Mouse (Mus musculus): ENCODE results near the gene Olfr1317. TPM values are rescaled to one million over a fixed set of nuclear protein-coding genes. Genes with fewer than 3 reads are reported as not detected.

Olfr1317 gene
- not detected in 2 replicates for total RNA-seq (2014; rRNA removed)
- not detected in 2 replicates for polyA plus RNA-seq (2015; fragmentation: Nextera tagmentation; extraction: Ambion mirVana)

- WGBS: 84% methylated on average over 2 of the region's 2 CpGs
- H3K4me2 ChIP-seq (ENCODE audit: low read depth, low read length, poor library complexity, severe bottlenecking): no peak within 1 kb of the TSS
These were observed at the start of gene Olfr1317 for GRCm38 (mm10) chr2:112140029-112140428. Gene Olfr1317 (plus strand): TSS chr2:112140329.

GRCm38 (mm10) chr2:112096681-112097080, 43.4 kb upstream of the Olfr1317 start, which contains the start of gene Olfr1314:
Gene Olfr1314 (minus strand): TSS chr2:112096781.
- H3K36me3 ChIP-seq (ENCODE audit: insufficient read depth, low read length): no peaks in the 10 kb centered on the region
- no peak within 1 kb of the TSS for H3K4me3 ChIP-seq (ENCODE audit: low read depth, low read length)
- no peaks in the 10 kb centered on the region for H3K27me3 ChIP-seq (ENCODE audit: insufficient read depth, low read length)
- H3K27ac ChIP-seq (ENCODE audit: low read depth, low read length): no peak within 1 kb of the TSS
- ATAC-seq (ENCODE audit: low FRiP score): no peak
- H3K9ac ChIP-seq (replicated peaks; ENCODE audit: low read length, poor library complexity, severe bottlenecking): no peak within 1 kb of the TSS
- TF ChIP-seq CTCF (IDR thresholded peaks at IDR 0.05): no peak
- H3K4me2 ChIP-seq (ENCODE audit: low read depth, low read length, poor library complexity, severe bottlenecking): no peak within 1 kb of the TSS
- H3K4me1 ChIP-seq (ENCODE audit: insufficient read depth, low read length): no peaks in the 10 kb centered on the region
- H3K9me3 ChIP-seq (ENCODE audit: low read length): no peaks in the 10 kb centered on the region
- DNase-seq (ENCODE audit: low spot score): no peak

More at GRCm38 (mm10) chr2:112140029-112140428, at the start of gene Olfr1317:
- no peak for DNase-seq (ENCODE audit: low spot score)
- Histone ChIP-seq H3K4me1 (ENCODE audit: insufficient read depth, low read length) (no peaks in the 10 kb centered on the region), H3K36me3 (ENCODE audit: insufficient read depth, low read length) (no peaks in the 10 kb centered on the region), H3K27ac (ENCODE audit: low read depth, low read length) (no peak within 1 kb of the TSS), H3K9me3 (ENCODE audit: low read length) (no peaks in the 10 kb centered on the region), H3K4me3 (ENCODE audit: low read depth, low read length) (no peak within 1 kb of the TSS), H3K9ac (replicated peaks; ENCODE audit: low read length, poor library complexity, severe bottlenecking) (no peak within 1 kb of the TSS), H3K27me3 (ENCODE audit: insufficient read depth, low read length) (no peaks in the 10 kb centered on the region)
- no peak for TF ChIP-seq CTCF (IDR thresholded peaks at IDR 0.05)
- no peak for ATAC-seq (ENCODE audit: low FRiP score)

GRCm38 (mm10) chr2:112115340-112115739, 24.8 kb upstream of the Olfr1317 start, which contains the start of gene Olfr1315-ps1:
Gene Olfr1315-ps1 (minus strand): TSS chr2:112115440.
- H3K4me3 ChIP-seq (ENCODE audit: low read depth, low read length): no peak within 1 kb of the TSS
- ATAC-seq (ENCODE audit: low FRiP score) (no peak), DNase-seq (ENCODE audit: low spot score) (no peak)
- no peak within 1 kb of the TSS for H3K9ac ChIP-seq (replicated peaks; ENCODE audit: low read length, poor library complexity, severe bottlenecking)
- no peak within 1 kb of the TSS for H3K4me2 ChIP-seq (ENCODE audit: low read depth, low read length, poor library complexity, severe bottlenecking)
- WGBS: 71% methylated on average over 1 of the region's 1 CpGs
- H3K9me3 ChIP-seq (ENCODE audit: low read length): no peaks in the 10 kb centered on the region
- TF ChIP-seq CTCF (IDR thresholded peaks at IDR 0.05): no peak
- H3K27me3 ChIP-seq (ENCODE audit: insufficient read depth, low read length): no peaks in the 10 kb centered on the region
- H3K4me1 ChIP-seq (ENCODE audit: insufficient read depth, low read length): no peaks in the 10 kb centered on the region
- no peaks in the 10 kb centered on the region for H3K36me3 ChIP-seq (ENCODE audit: insufficient read depth, low read length)
- no peak within 1 kb of the TSS for H3K27ac ChIP-seq (ENCODE audit: low read depth, low read length)

GRCm38 (mm10) chr2:112134877-112135276, 5.3 kb upstream of the Olfr1317 start, which contains the start of gene Olfr1316:
Gene Olfr1316 (minus strand): TSS chr2:112134977.
- H3K9ac ChIP-seq (replicated peaks; ENCODE audit: low read length, poor library complexity, severe bottlenecking): no peak within 1 kb of the TSS

DNA sequence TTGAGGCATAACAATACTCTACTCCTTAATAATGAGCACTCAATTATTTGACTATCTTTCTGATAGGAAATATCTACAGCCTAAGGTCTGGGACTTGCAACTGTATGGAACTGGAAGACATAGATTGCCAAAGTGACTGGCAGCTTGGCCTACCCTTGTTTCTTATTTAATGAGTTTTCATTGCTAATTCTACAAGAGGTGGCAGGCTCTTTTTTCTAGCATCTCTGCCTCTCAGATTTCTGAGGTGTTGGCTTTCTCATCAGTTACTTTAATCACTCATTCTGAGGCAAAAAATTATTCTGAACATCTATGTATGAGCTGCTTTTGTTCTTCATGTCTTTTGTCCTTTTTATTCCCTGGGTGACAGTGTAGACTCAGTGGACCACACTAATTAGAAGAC, 13.8 kb downstream of the Olfr1317 start, which contains the start of gene Olfr1318:
Olfr1318 (plus strand) TSS at position 301 of the 400 bp plus-strand sequence.
- Histone ChIP-seq H3K9ac (replicated peaks; ENCODE audit: low read length, poor library complexity, severe bottlenecking) (no peak within 1 kb of the TSS), H3K4me3 (ENCODE audit: low read depth, low read length) (no peak within 1 kb of the TSS), H3K36me3 (ENCODE audit: insufficient read depth, low read length) (no peaks in the 10 kb centered on the region), H3K9me3 (ENCODE audit: low read length) (no peaks in the 10 kb centered on the region), H3K4me1 (ENCODE audit: insufficient read depth, low read length) (no peaks in the 10 kb centered on the region), H3K4me2 (ENCODE audit: low read depth, low read length, poor library complexity, severe bottlenecking) (no peak within 1 kb of the TSS), H3K27me3 (ENCODE audit: insufficient read depth, low read length) (no peaks in the 10 kb centered on the region), H3K27ac (ENCODE audit: low read depth, low read length) (no peak within 1 kb of the TSS)
- TF ChIP-seq CTCF (IDR thresholded peaks at IDR 0.05): no peak
- DNase-seq (ENCODE audit: low spot score) (no peak), ATAC-seq (ENCODE audit: low FRiP score) (no peak)

More at GRCm38 (mm10) chr2:112134877-112135276, 5.3 kb upstream of the Olfr1317 start, which contains the start of gene Olfr1316:
- 91% methylated on average over 2 of the region's 2 CpGs for WGBS
- no peaks in the 10 kb centered on the region for H3K9me3 ChIP-seq (ENCODE audit: low read length)
- no peak within 1 kb of the TSS for H3K27ac ChIP-seq (ENCODE audit: low read depth, low read length)
- H3K4me2 ChIP-seq (ENCODE audit: low read depth, low read length, poor library complexity, severe bottlenecking): no peak within 1 kb of the TSS
- no peaks in the 10 kb centered on the region for H3K4me1 ChIP-seq (ENCODE audit: insufficient read depth, low read length)
- H3K27me3 ChIP-seq (ENCODE audit: insufficient read depth, low read length): no peaks in the 10 kb centered on the region
- ATAC-seq (ENCODE audit: low FRiP score) (no peak), DNase-seq (ENCODE audit: low spot score) (no peak)
- H3K4me3 ChIP-seq (ENCODE audit: low read depth, low read length): no peak within 1 kb of the TSS
- no peak for TF ChIP-seq CTCF (IDR thresholded peaks at IDR 0.05)
- no peaks in the 10 kb centered on the region for H3K36me3 ChIP-seq (ENCODE audit: insufficient read depth, low read length)

Other genes with a start within 250 kb of the Olfr1317 start
- gene Olfr1306, start 224.1 kb upstream of the Olfr1317 start, total RNA-seq (2014; rRNA removed): not detected in 2 replicates
- gene Olfr1306, start 224.1 kb upstream of the Olfr1317 start, polyA plus RNA-seq (2015; fragmentation: Nextera tagmentation; extraction: Ambion mirVana): not detected in 2 replicates
- gene Olfr1307, start 190.9 kb upstream of the Olfr1317 start, total RNA-seq (2014; rRNA removed): 0.47 TPM in 1 of 2 replicates, not detected in the other
- not detected in 2 replicates for gene Olfr1307, start 190.9 kb upstream of the Olfr1317 start, polyA plus RNA-seq (2015; fragmentation: Nextera tagmentation; extraction: Ambion mirVana)
- gene Olfr1308, start 175.4 kb upstream of the Olfr1317 start, total RNA-seq (2014; rRNA removed): not detected in 2 replicates
- gene Olfr1308, start 175.4 kb upstream of the Olfr1317 start, polyA plus RNA-seq (2015; fragmentation: Nextera tagmentation; extraction: Ambion mirVana): not detected in 2 replicates
- not detected in 2 replicates for gene Olfr1309, start 150.0 kb upstream of the Olfr1317 start, total RNA-seq (2014; rRNA removed)
- gene Olfr1309, start 150.0 kb upstream of the Olfr1317 start, polyA plus RNA-seq (2015; fragmentation: Nextera tagmentation; extraction: Ambion mirVana): not detected in 2 replicates
- gene Olfr1310, start 127.6 kb upstream of the Olfr1317 start, total RNA-seq (2014; rRNA removed): not detected in 2 replicates
- not detected in 2 replicates for gene Olfr1310, start 127.6 kb upstream of the Olfr1317 start, polyA plus RNA-seq (2015; fragmentation: Nextera tagmentation; extraction: Ambion mirVana)
- not detected in 2 replicates for gene Olfr1311, start 115.9 kb upstream of the Olfr1317 start, total RNA-seq (2014; rRNA removed)
- gene Olfr1311, start 115.9 kb upstream of the Olfr1317 start, polyA plus RNA-seq (2015; fragmentation: Nextera tagmentation; extraction: Ambion mirVana): not detected in 2 replicates
- gene Olfr1312, start 90.1 kb upstream of the Olfr1317 start, total RNA-seq (2014; rRNA removed): not detected in 2 replicates
- gene Olfr1312, start 90.1 kb upstream of the Olfr1317 start, polyA plus RNA-seq (2015; fragmentation: Nextera tagmentation; extraction: Ambion mirVana): not detected in 2 replicates
- not detected in 2 replicates for gene Olfr1313, start 62.5 kb upstream of the Olfr1317 start, total RNA-seq (2014; rRNA removed)
- gene Olfr1313, start 62.5 kb upstream of the Olfr1317 start, polyA plus RNA-seq (2015; fragmentation: Nextera tagmentation; extraction: Ambion mirVana): not detected in 2 replicates
- gene Olfr1314, start 43.5 kb upstream of the Olfr1317 start, total RNA-seq (2014; rRNA removed): not detected in 2 replicates
- gene Olfr1314, start 43.5 kb upstream of the Olfr1317 start, polyA plus RNA-seq (2015; fragmentation: Nextera tagmentation; extraction: Ambion mirVana): not detected in 2 replicates
- not detected in 2 replicates for gene Olfr1315-ps1, start 24.9 kb upstream of the Olfr1317 start, total RNA-seq (2014; rRNA removed)
- gene Olfr1315-ps1, start 24.9 kb upstream of the Olfr1317 start, polyA plus RNA-seq (2015; fragmentation: Nextera tagmentation; extraction: Ambion mirVana): not detected in 2 replicates
- 0.16 TPM in 1 of 2 replicates, not detected in the other for gene Olfr1316, start 5.4 kb upstream of the Olfr1317 start, total RNA-seq (2014; rRNA removed)
- gene Olfr1316, start 5.4 kb upstream of the Olfr1317 start, polyA plus RNA-seq (2015; fragmentation: Nextera tagmentation; extraction: Ambion mirVana): not detected in 2 replicates
- gene Olfr1318, start 13.9 kb downstream of the Olfr1317 start, total RNA-seq (2014; rRNA removed): not detected in 2 replicates
- 0.05 TPM in 1 of 2 replicates, not detected in the other for gene Olfr1318, start 13.9 kb downstream of the Olfr1317 start, polyA plus RNA-seq (2015; fragmentation: Nextera tagmentation; extraction: Ambion mirVana)
- 23.3 and 37.2 TPM in 2 replicates for gene Lpcat4, start 99.1 kb downstream of the Olfr1317 start, total RNA-seq (2014; rRNA removed)
- gene Lpcat4, start 99.1 kb downstream of the Olfr1317 start, polyA plus RNA-seq (2015; fragmentation: Nextera tagmentation; extraction: Ambion mirVana): 20.2 and 21.6 TPM in 2 replicates
- not detected in 2 replicates for gene Nutm1, start 119.0 kb downstream of the Olfr1317 start, total RNA-seq (2014; rRNA removed)
- 0.06 and 0.09 TPM in 2 replicates for gene Nutm1, start 119.0 kb downstream of the Olfr1317 start, polyA plus RNA-seq (2015; fragmentation: Nextera tagmentation; extraction: Ambion mirVana)
- 75.7 and 111 TPM in 2 replicates for gene Nop10, start 121.6 kb downstream of the Olfr1317 start, total RNA-seq (2014; rRNA removed)
- 151 and 158 TPM in 2 replicates for gene Nop10, start 121.6 kb downstream of the Olfr1317 start, polyA plus RNA-seq (2015; fragmentation: Nextera tagmentation; extraction: Ambion mirVana)
- gene Slc12a6, start 125.5 kb downstream of the Olfr1317 start, total RNA-seq (2014; rRNA removed): 69.7 and 81.6 TPM in 2 replicates
- gene Slc12a6, start 125.5 kb downstream of the Olfr1317 start, polyA plus RNA-seq (2015; fragmentation: Nextera tagmentation; extraction: Ambion mirVana): 13.3 and 14.1 TPM in 2 replicates
- gene Gm21985, start 126.0 kb downstream of the Olfr1317 start, total RNA-seq (2014; rRNA removed): 2.3 and 2.5 TPM in 2 replicates
- gene Gm21985, start 126.0 kb downstream of the Olfr1317 start, polyA plus RNA-seq (2015; fragmentation: Nextera tagmentation; extraction: Ambion mirVana): not detected in 2 replicates
- 113 and 129 TPM in 2 replicates for gene Emc4, start 227.7 kb downstream of the Olfr1317 start, total RNA-seq (2014; rRNA removed)
- gene Emc4, start 227.7 kb downstream of the Olfr1317 start, polyA plus RNA-seq (2015; fragmentation: Nextera tagmentation; extraction: Ambion mirVana): 219 and 242 TPM in 2 replicates
- gene Katnbl1, start 238.9 kb downstream of the Olfr1317 start, total RNA-seq (2014; rRNA removed): 15.1 and 18.7 TPM in 2 replicates
- 19.8 and 20.1 TPM in 2 replicates for gene Katnbl1, start 238.9 kb downstream of the Olfr1317 start, polyA plus RNA-seq (2015; fragmentation: Nextera tagmentation; extraction: Ambion mirVana)

Data from midbrain, postnatal 0 days (tissue).